Mouse (Mus musculus) forebrain, embryonic 10.5 days (tissue): ENCODE data around the gene Cmya5. TPM values are rescaled to one million over a fixed set of nuclear protein-coding genes. Genes with fewer than 3 reads are reported as not detected.

Experiments used
- DNase-seq: peaks from one replicate; pipeline ENCODE4 v3.0.0-alpha.2; 2017; ENCODE audit warnings: low spot score; ENCODE audit errors: extremely low spot score
- H3K27ac ChIP-seq: fragments of 300-500 bp; sonication (generic); 2 replicates; pipeline ENCODE4 v1.5.1; 2016; ENCODE audit warnings: mild to moderate bottlenecking
- H3K27me3 ChIP-seq: fragments of 300-500 bp; sonication (generic); 2 replicates; pipeline ENCODE4 v1.6.1; 2016; ENCODE audit warnings: mild to moderate bottlenecking; ENCODE audit not compliant: poor library complexity, severe bottlenecking
- H3K36me3 ChIP-seq: fragments of 300-500 bp; sonication (generic); replicated peaks from 2 replicates; pipeline ENCODE4 v1.6.1; 2016; ENCODE audit warnings: mild to moderate bottlenecking, moderate library complexity
- H3K4me1 ChIP-seq: fragments of 300-500 bp; sonication (generic); 2 replicates; pipeline ENCODE4 v1.6.1; 2016
- H3K4me3 ChIP-seq: fragments of 300-500 bp; sonication (generic); 2 replicates; pipeline ENCODE4 v1.5.1; 2016; ENCODE audit warnings: mild to moderate bottlenecking, moderate library complexity
- H3K9me3 ChIP-seq: fragments of 300-500 bp; sonication (generic); 2 replicates; pipeline ENCODE4 v1.6.1; 2016; ENCODE audit warnings: mild to moderate bottlenecking, moderate library complexity
- WGBS: fragments of 180-500 bp; shearing (Covaris S2); methylation state at CpG from one replicate; pipeline ENCODE4 v1.1.7; 2016; 5-methylcytosine and 5-hydroxymethylcytosine counted together
- polyA plus RNA-seq: library from polyadenylated mRNA; unstranded; fragments of >200 nt; fragmentation: Nextera tagmentation; extraction: Ambion mirVana; gene quantifications from 2 replicates; pipeline ENCODE4 v1.2.1, GENCODE M21; 2016

Cmya5 gene
- polyA plus RNA-seq, 1 experiment from 2014 or later, result 0.01 TPM

GRCm38 (mm10) chr13:92992823-92993222, 151.7 kb downstream of the Cmya5 start:
- Histone ChIP-seq H3K27me3 (0 out of 2 replicates have a peak, but pooled peaks cover 3% of the 10 kb centered on the region), H3K4me1 (peaks cover 8% of the 10 kb centered on the region), H3K27ac (no peak overlapping the region), H3K4me3 (no peak overlapping the region), H3K9me3 (no peaks in the 10 kb centered on the region), H3K36me3 (no peaks in the 10 kb centered on the region)
- WGBS, result 87% methylated on average over 5 of the region's 5 CpGs
- no peak for DNase-seq

Other genes with a start within 250 kb of the Cmya5 start
- 58.9 and 59.7 TPM in 2 replicates for gene Tent2, start 47.7 kb upstream of the Cmya5 start, polyA plus RNA-seq
- 7.9 TPM in 2 replicates for gene Homer1, start 154.9 kb upstream of the Cmya5 start, polyA plus RNA-seq